Mouse (Mus musculus) embryonic facial prominence, embryonic 14.5 days (tissue): ENCODE data around the gene Coil. TPM values are rescaled to one million over a fixed set of nuclear protein-coding genes. Genes with fewer than 3 reads are reported as not detected.

Experiments
- ATAC-seq: fragments of 200-750 bp; cut with Nextera tagmentation; 2 replicates; pipeline ENCODE4 v1.8.0; 2017; ENCODE audit warnings: low read depth, moderate number of reproducible peaks, moderate TSS enrichment
- DNase-seq: peaks from one replicate; pipeline ENCODE4 v3.0.0-alpha.2; 2015; ENCODE audit warnings: low spot score
- H3K27ac ChIP-seq: fragments of 300-500 bp; sonication (generic); replicated peaks from 2 replicates; pipeline ENCODE4 v1.5.1; 2014; ENCODE audit warnings: low read depth, mild to moderate bottlenecking, low read length, moderate library complexity
- H3K27me3 ChIP-seq: fragments of 300-500 bp; sonication (generic); replicated peaks from 2 replicates; pipeline ENCODE4 v1.6.1; 2014; ENCODE audit warnings: low read length; ENCODE audit not compliant: control insufficient read depth, insufficient read depth
- H3K36me3 ChIP-seq: fragments of 300-500 bp; sonication (generic); 2 replicates; pipeline ENCODE4 v1.6.1; 2014; ENCODE audit warnings: low read length, mixed read lengths; ENCODE audit not compliant: control insufficient read depth, insufficient read depth
- H3K4me1 ChIP-seq: fragments of 300-500 bp; sonication (generic); 2 replicates; pipeline ENCODE4 v1.6.1; 2014; ENCODE audit warnings: antibody characterized with exemption, low read length; ENCODE audit not compliant: control insufficient read depth, insufficient read depth
- H3K4me2 ChIP-seq: fragments of 300-500 bp; sonication (generic); 2 replicates; pipeline ENCODE4 v1.6.1; 2014; ENCODE audit warnings: low read depth, mild to moderate bottlenecking, low read length, moderate library complexity, mixed read lengths
- H3K4me3 ChIP-seq: fragments of 300-500 bp; sonication (generic); 2 replicates; pipeline ENCODE4 v1.5.1; 2014; ENCODE audit warnings: low read depth, mild to moderate bottlenecking, low read length
- H3K9ac ChIP-seq: fragments of 300-500 bp; sonication (generic); 2 replicates; pipeline ENCODE4 v1.6.1; 2014; ENCODE audit warnings: low read depth, mild to moderate bottlenecking, low read length, moderate library complexity, mixed read lengths
- H3K9me3 ChIP-seq: fragments of 300-500 bp; sonication (generic); 2 replicates; pipeline ENCODE4 v1.6.1; 2016; ENCODE audit warnings: low read length; ENCODE audit not compliant: control insufficient read depth
- WGBS: fragments of 180-500 bp; shearing (Covaris S2); extraction: QIAGEN DNeasy Blood & Tissue Kit; methylation state at CpG from one replicate; pipeline ENCODE4 v1.1.7; 2014; 5-methylcytosine and 5-hydroxymethylcytosine counted together
- polyA plus RNA-seq: library from polyadenylated mRNA; unstranded; fragments of >200 nt; fragmentation: Nextera tagmentation; extraction: Ambion mirVana; gene quantifications from 2 replicates; pipeline ENCODE4 v1.2.1, GENCODE M21; 2014

Coil gene
- polyA plus RNA-seq, 1 experiment from 2014 or later = 9.4 TPM

- Histone ChIP-seq H3K4me2 (peak overlapping the region; percentile 61; the same call in 1 of the 2 replicates), H3K9ac (no peak overlapping the region)
- 18% methylated on average over 3 of the region's 3 CpGs for WGBS
Observed at GRCm38 (mm10) chr11:88998406-88998805, 28.4 kb downstream of the Coil start.

GRCm38 (mm10) chr11:88998974-88999722 is 29.1 kb downstream of the Coil start, which contains the start of gene Trim25:
Gene Trim25, plus strand, starts transcription at chr11:88999376.
- peak; percentile 95 for DNase-seq
- peak within 1 kb of the TSS; percentile 66 for H3K9ac ChIP-seq
- no peaks in the 10 kb centered on the region for H3K4me1 ChIP-seq
- ATAC-seq = peak; percentile 89
- peak within 1 kb of the TSS; percentile 61 for H3K4me2 ChIP-seq
- H3K9me3 ChIP-seq = no peaks in the 10 kb centered on the region
- H3K36me3 ChIP-seq = no peaks in the 10 kb centered on the region
- no peak within 1 kb of the TSS for H3K27ac ChIP-seq
- H3K4me3 ChIP-seq = peak within 1 kb of the TSS; percentile 48
- H3K27me3 ChIP-seq = peaks cover 19% of the 10 kb centered on the region
- WGBS = 5% methylated on average over 46 of the region's 48 CpGs

More at GRCm38 (mm10) chr11:88998406-88998805, 28.4 kb downstream of the Coil start:
- H3K36me3 ChIP-seq = no peaks in the 10 kb centered on the region
- no peak overlapping the region for H3K4me3 ChIP-seq
- H3K27ac ChIP-seq = no peak overlapping the region
- H3K9me3 ChIP-seq = no peaks in the 10 kb centered on the region
- no peak for ATAC-seq
- no peaks in the 10 kb centered on the region for H3K4me1 ChIP-seq
- no peak for DNase-seq
- peaks cover 19% of the 10 kb centered on the region for H3K27me3 ChIP-seq

DNA sequence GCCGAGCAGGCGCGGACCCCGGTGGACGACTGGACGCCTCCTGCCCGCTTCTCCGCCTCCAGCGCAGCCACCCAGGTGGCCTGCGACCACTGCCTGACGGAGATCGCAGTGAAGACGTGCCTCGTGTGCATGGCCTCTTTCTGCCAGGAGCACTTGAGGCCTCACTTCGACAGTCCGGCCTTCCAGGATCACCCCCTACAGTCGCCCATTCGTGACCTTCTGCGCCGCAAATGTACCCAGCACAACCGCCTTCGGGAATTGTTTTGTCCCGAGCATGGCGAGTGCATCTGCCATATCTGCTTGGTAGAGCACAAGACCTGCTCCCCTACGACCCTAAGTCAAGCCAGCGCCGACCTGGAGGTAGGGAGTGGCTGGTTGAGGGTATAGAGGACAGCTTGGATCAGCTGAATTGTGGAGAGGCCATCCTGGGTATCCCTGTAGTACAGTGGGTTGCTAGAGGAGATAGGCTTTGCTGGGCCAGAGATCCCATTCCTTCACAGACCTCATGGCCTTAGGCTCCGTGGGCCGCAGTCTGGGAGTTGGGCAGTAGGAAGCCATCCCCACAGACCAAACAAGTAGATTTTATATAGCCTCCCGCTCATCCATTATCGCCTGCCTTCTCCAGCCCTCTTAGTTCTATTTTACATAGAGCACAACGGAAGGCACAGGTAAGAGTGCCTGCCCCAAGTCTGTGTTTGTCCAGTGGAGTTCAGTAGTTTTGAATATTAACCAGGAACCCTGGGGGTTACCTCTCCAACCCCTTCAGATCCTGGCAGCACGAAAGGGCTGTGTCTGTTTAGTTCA is 29.9 kb downstream of the Coil start:
- DNase-seq = no peak
- Histone ChIP-seq H3K4me3 (peak overlapping the region; percentile 48), H3K36me3 (no peaks in the 10 kb centered on the region), H3K4me2 (peak overlapping the region; percentile 61), H3K27ac (no peak overlapping the region), H3K9me3 (no peaks in the 10 kb centered on the region), H3K9ac (peak overlapping the region; percentile 66), H3K27me3 (peaks cover 19% of the 10 kb centered on the region), H3K4me1 (no peaks in the 10 kb centered on the region)
- 27% methylated on average over 32 of the region's 33 CpGs for WGBS
- 0 out of 2 replicates have a peak, but pooled peaks have one; percentile 20 for ATAC-seq

DNA sequence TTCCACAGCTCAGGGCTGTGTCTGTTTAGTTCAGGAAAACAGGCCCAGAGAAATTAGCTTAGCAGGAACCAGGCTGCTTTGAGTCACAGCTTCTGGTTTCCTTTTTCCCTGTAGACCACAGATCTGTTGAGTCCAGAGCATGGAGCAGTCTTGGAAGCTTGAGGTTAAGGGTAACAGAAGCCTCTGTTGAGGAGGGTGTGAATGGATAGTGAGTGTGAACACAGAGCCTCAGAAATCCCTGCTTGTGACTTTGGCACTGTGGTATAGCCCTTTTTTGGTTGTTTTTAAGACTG is 30.4 kb downstream of the Coil start:
- H3K9ac ChIP-seq = no peak overlapping the region
- ATAC-seq (no peak), DNase-seq (no peak)
- no peak overlapping the region for H3K27ac ChIP-seq
- no peaks in the 10 kb centered on the region for H3K9me3 ChIP-seq
- no peaks in the 10 kb centered on the region for H3K4me1 ChIP-seq
- H3K4me3 ChIP-seq = peak overlapping the region; percentile 48
- H3K36me3 ChIP-seq = no peaks in the 10 kb centered on the region
- peaks cover 19% of the 10 kb centered on the region for H3K27me3 ChIP-seq
- peak overlapping the region; percentile 61 for H3K4me2 ChIP-seq

- H3K36me3 ChIP-seq = no peaks in the 10 kb centered on the region
- peaks cover 19% of the 10 kb centered on the region for H3K27me3 ChIP-seq
- ATAC-seq = no peak
- WGBS = 88% methylated on average over 7 of the region's 7 CpGs
- H3K27ac ChIP-seq = no peak overlapping the region
- H3K9ac ChIP-seq = no peak overlapping the region
- no peaks in the 10 kb centered on the region for H3K9me3 ChIP-seq
- no peak overlapping the region for H3K4me2 ChIP-seq
- no peaks in the 10 kb centered on the region for H3K4me1 ChIP-seq
- H3K4me3 ChIP-seq = no peak overlapping the region
- no peak for DNase-seq
Observed at GRCm38 (mm10) chr11:89001569-89001968, 31.5 kb downstream of the Coil start.

GRCm38 (mm10) chr11:89002068-89002467 is 32.0 kb downstream of the Coil start:
- ATAC-seq = no peak
- 93% methylated on average over 5 of the region's 5 CpGs for WGBS
- Histone ChIP-seq H3K36me3 (no peaks in the 10 kb centered on the region), H3K27me3 (peaks cover 19% of the 10 kb centered on the region), H3K4me3 (no peak overlapping the region), H3K9ac (no peak overlapping the region), H3K4me2 (no peak overlapping the region), H3K27ac (no peak overlapping the region), H3K4me1 (no peaks in the 10 kb centered on the region), H3K9me3 (no peaks in the 10 kb centered on the region)
- no peak for DNase-seq

GRCm38 (mm10) chr11:89002621-89003020 is 32.6 kb downstream of the Coil start:
- H3K4me2 ChIP-seq = peak overlapping the region; percentile 7; the same call in 1 of the 2 replicates
- H3K4me1 ChIP-seq = no peaks in the 10 kb centered on the region
- H3K27me3 ChIP-seq = peaks cover 19% of the 10 kb centered on the region
- no peak overlapping the region for H3K9ac ChIP-seq
- WGBS = 74% methylated on average over 5 of the region's 5 CpGs
- H3K9me3 ChIP-seq = no peaks in the 10 kb centered on the region
- no peak overlapping the region for H3K4me3 ChIP-seq
- no peak for DNase-seq
- ATAC-seq = no peak
- no peak overlapping the region for H3K27ac ChIP-seq
- no peaks in the 10 kb centered on the region for H3K36me3 ChIP-seq

GRCm38 (mm10) chr11:89003078-89003477 is 33.0 kb downstream of the Coil start:
- peak overlapping the region; percentile 7; the same call in 1 of the 2 replicates for H3K4me2 ChIP-seq
- ATAC-seq = no peak
- no peak overlapping the region for H3K9ac ChIP-seq
- H3K9me3 ChIP-seq = no peaks in the 10 kb centered on the region
- no peaks in the 10 kb centered on the region for H3K4me1 ChIP-seq
- no peak for DNase-seq
- H3K27me3 ChIP-seq = peaks cover 19% of the 10 kb centered on the region
- no peak overlapping the region for H3K4me3 ChIP-seq
- WGBS = 35% methylated on average over 6 of the region's 6 CpGs
- no peaks in the 10 kb centered on the region for H3K36me3 ChIP-seq
- no peak overlapping the region for H3K27ac ChIP-seq
